Mouse (Mus musculus) lung, adult 2 months (tissue): ENCODE measurements around the gene Ilvbl. TPM values are rescaled to one million over a fixed set of nuclear protein-coding genes. Genes with fewer than 3 reads are reported as not detected.

Source experiments
- DNase-seq: peaks from one replicate; pipeline ENCODE4 v3.0.0; 2022
- H3K4me1 ChIP-seq: fragments of 200-500 bp; 2 replicates; pipeline ENCODE4 v1.6.1; 2011; ENCODE audit warnings: low read length; ENCODE audit not compliant: control insufficient read depth, insufficient read depth
- H3K4me3 ChIP-seq: fragments of 200-500 bp; replicated peaks from 2 replicates; pipeline ENCODE3; 2011; ENCODE audit warnings: low read depth, mild to moderate bottlenecking, control low read depth, low read length; ENCODE audit errors: extremely low read depth
- CTCF ChIP-seq: fragments of 200-500 bp; IDR thresholded peaks from 2 replicates; pipeline ENCODE4 v1.5.1; 2011; ENCODE audit warnings: mild to moderate bottlenecking, low read length, control low read depth; ENCODE audit not compliant: insufficient read depth
- POLR2A ChIP-seq: fragments of 200-500 bp; IDR thresholded peaks from 2 replicates; pipeline ENCODE4 v1.6.1; 2011; ENCODE audit warnings: low read depth, mild to moderate bottlenecking, control low read depth, low read length, borderline replicate concordance; ENCODE audit errors: extremely low read depth
- WGBS: fragments of 180-500 bp; shearing (Covaris S2); methylation state at CpG from one replicate; pipeline ENCODE4 v1.1.7; 2018; 5-methylcytosine and 5-hydroxymethylcytosine counted together
- polyA plus RNA-seq: library from polyadenylated mRNA; depleted of rRNA; stranded (reverse); fragments of >200 nt; gene quantifications from 2 replicates; pipeline ENCODE4 v1.2.3, GENCODE M21; 2012

Ilvbl gene
- polyA plus RNA-seq, 1 experiment = 35.5 TPM

DNA sequence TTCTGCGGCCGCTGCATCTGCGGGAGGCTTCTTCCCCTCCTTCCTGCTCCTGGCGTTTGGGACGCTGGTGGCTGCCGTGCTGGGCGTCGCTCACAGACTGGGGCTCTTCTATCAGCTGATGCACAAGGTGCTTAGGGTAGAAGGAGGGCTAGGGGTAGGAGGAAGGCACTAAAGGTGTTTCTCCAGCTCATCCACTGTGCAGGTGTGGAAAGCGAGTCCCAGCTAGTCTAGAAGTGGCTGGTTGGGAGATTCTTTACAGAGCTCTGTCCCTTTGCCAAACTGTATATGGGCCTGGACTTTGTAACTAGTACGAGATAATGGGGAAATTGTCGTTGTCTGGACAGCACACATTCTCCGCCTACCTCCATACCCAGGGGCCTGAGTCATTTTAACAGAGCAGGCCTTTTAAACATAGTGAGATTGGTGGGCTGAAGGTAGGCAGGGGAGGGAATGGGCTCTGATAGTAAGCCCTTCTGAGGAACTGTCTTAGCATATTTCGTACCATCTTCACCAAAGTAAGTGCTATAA, 1.0 kb downstream of the Ilvbl start:
- TF ChIP-seq POLR2A (no peak), CTCF (no peak)
- 8% methylated on average over 13 of the region's 13 CpGs for WGBS
- Histone ChIP-seq H3K4me1 (peaks cover 5% of the 10 kb centered on the region; the same call in 1 of the 2 replicates), H3K4me3 (peak overlapping the region; percentile 76)
- no peak for DNase-seq

GRCm38 (mm10) chr10:78575690-78576089, 1.5 kb downstream of the Ilvbl start:
- no peak for TF ChIP-seq CTCF
- no peak for TF ChIP-seq POLR2A
- Histone ChIP-seq H3K4me1 (peaks cover 5% of the 10 kb centered on the region; the same call in 1 of the 2 replicates), H3K4me3 (no peak overlapping the region)
- 12% methylated on average over 2 of the region's 2 CpGs for WGBS
- DNase-seq = no peak

DNA sequence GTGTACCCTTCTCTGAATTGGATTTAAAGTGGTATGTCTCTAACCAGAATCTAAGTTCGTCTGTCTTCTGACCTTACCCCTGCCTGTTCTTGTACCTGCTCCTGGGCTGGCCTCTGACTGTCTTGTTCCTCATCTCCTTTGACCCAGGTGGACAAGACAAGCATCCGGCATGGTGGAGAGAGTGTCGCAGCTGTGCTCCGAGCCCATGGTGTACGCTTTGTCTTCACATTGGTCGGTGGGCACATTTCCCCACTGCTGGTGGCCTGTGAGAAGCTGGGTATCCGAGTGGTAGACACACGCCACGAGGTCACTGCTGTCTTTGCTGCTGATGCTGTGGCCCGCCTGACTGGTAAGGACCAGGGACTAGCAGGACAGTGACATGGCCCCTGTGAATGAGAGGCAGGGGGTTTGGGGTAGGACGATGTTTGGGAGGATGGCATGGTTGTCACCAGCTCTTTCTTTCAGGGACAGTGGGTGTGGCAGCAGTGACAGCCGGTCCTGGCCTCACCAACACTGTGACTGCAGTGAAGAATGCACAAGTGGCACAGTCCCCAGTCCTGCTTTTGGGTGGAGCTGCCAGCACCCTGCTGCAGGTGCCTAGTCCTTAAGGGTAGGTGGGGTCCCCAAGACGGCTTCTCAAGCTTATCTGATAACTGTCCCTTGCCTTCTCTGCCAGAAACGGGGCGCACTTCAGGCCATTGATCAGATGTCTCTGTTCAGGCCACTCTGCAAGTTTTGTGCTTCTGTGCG, 2.5 kb downstream of the Ilvbl start:
- H3K4me3 ChIP-seq = no peak overlapping the region
- DNase-seq = no peak
- no peak for TF ChIP-seq POLR2A
- no peak for TF ChIP-seq CTCF
- WGBS = 92% methylated on average over 16 of the region's 16 CpGs
- peaks cover 5% of the 10 kb centered on the region; the same call in 1 of the 2 replicates for H3K4me1 ChIP-seq

GRCm38 (mm10) chr10:78578204-78578603, 4.1 kb downstream of the Ilvbl start:
- 83% methylated on average over 3 of the region's 3 CpGs for WGBS

GRCm38 (mm10) chr10:78581121-78581520, 7.0 kb downstream of the Ilvbl start:
- TF ChIP-seq CTCF (no peak), POLR2A (no peak)
- 96% methylated on average over 7 of the region's 7 CpGs for WGBS
- no peak for DNase-seq
- H3K4me1 ChIP-seq = no peaks in the 10 kb centered on the region
- H3K4me3 ChIP-seq = no peak overlapping the region

More at GRCm38 (mm10) chr10:78578204-78578603, 4.1 kb downstream of the Ilvbl start:
- Histone ChIP-seq H3K4me3 (no peak overlapping the region), H3K4me1 (peaks cover 5% of the 10 kb centered on the region; the same call in 1 of the 2 replicates)
- no peak for TF ChIP-seq CTCF
- no peak for TF ChIP-seq POLR2A
- DNase-seq = no peak

GRCm38 (mm10) chr10:78583347-78583746, 9.2 kb downstream of the Ilvbl start:
- no peak for DNase-seq
- TF ChIP-seq POLR2A = no peak
- TF ChIP-seq CTCF = no peak
- no peak overlapping the region for H3K4me3 ChIP-seq
- 74% methylated on average over 9 of the region's 9 CpGs for WGBS
- no peaks in the 10 kb centered on the region for H3K4me1 ChIP-seq

- DNase-seq = no peak
- 71% methylated on average over 3 of the region's 3 CpGs for WGBS
- Histone ChIP-seq H3K4me3 (no peak overlapping the region), H3K4me1 (no peaks in the 10 kb centered on the region)
- TF ChIP-seq POLR2A (no peak), CTCF (no peak)
Measured at GRCm38 (mm10) chr10:78583939-78584338, 9.8 kb downstream of the Ilvbl start.

- no peak for TF ChIP-seq CTCF
- 82% methylated on average over 1 of the region's 1 CpGs for WGBS
- Histone ChIP-seq H3K4me1 (no peaks in the 10 kb centered on the region), H3K4me3 (no peak overlapping the region)
- no peak for DNase-seq
Measured at GRCm38 (mm10) chr10:78584996-78585395, 10.8 kb downstream of the Ilvbl start.

- Histone ChIP-seq H3K4me1 (peaks cover 5% of the 10 kb centered on the region), H3K4me3 (no peak overlapping the region)
- TF ChIP-seq POLR2A (no peak), CTCF (no peak)
- DNase-seq = no peak
- WGBS = 81% methylated on average over 22 of the region's 22 CpGs
Measured at GRCm38 (mm10) chr10:78585606-78586005, 11.5 kb downstream of the Ilvbl start.

- WGBS = 75% methylated on average over 13 of the region's 13 CpGs
- DNase-seq = no peak
- Histone ChIP-seq H3K4me1 (peaks cover 6% of the 10 kb centered on the region), H3K4me3 (no peak overlapping the region)
- TF ChIP-seq CTCF (no peak), POLR2A (no peak)
Measured at GRCm38 (mm10) chr10:78586026-78586425, 11.9 kb downstream of the Ilvbl start.
